ENCODE assay signal across 8 mouse cellular contexts in genomic region chr15:82983416-82984026, GRCm38 (mm10). TPM values are rescaled to one million over a fixed set of nuclear protein-coding genes. Genes with fewer than 3 reads are reported as not detected.
DNase-seq lines count a peak whose midpoint lies in the region; ATAC-seq lines count a peak whose summit lies in the region.

No protein-coding gene starts in this region.

- H3K4me2 ChIP-seq in heart, embryonic 13.5 days, result peak overlapping the region; percentile 53
- peak overlapping the region; percentile 44 for H3K4me2 ChIP-seq in kidney, embryonic 15.5 days
- H3K4me2 ChIP-seq in neural tube, embryonic 11.5 days (ENCODE audit: low read depth), result peak overlapping the region; percentile 32

- no peaks in the 10 kb centered on the region for H3K36me3 ChIP-seq in heart, embryonic 13.5 days
- H3K36me3 ChIP-seq in kidney, embryonic 15.5 days, result no peaks in the 10 kb centered on the region
- H3K36me3 ChIP-seq in neural tube, embryonic 11.5 days (ENCODE audit: control insufficient read depth, insufficient read depth, low read length), result no peaks in the 10 kb centered on the region

- peaks cover 57% of the 10 kb centered on the region for H3K27me3 ChIP-seq in heart, embryonic 13.5 days (replicated peaks)
- H3K27me3 ChIP-seq in kidney, embryonic 15.5 days, result peaks cover 51% of the 10 kb centered on the region
- H3K27me3 ChIP-seq in neural tube, embryonic 11.5 days (ENCODE audit: control insufficient read depth, insufficient read depth, low read length), result peaks cover 28% of the 10 kb centered on the region

- no peak overlapping the region for H3K9ac ChIP-seq in heart, embryonic 13.5 days
- no peak overlapping the region for H3K9ac ChIP-seq in kidney, embryonic 15.5 days
- H3K9ac ChIP-seq in neural tube, embryonic 11.5 days (ENCODE audit: low read length), result peak overlapping the region; percentile 20; the same call in 1 of the 2 replicates

- WGBS in heart, embryonic 13.5 days, result 35% methylated on average over 9 of the region's 9 CpGs
- 6% methylated on average over 9 of the region's 9 CpGs for WGBS in kidney, embryonic 15.5 days
- WGBS in neural tube, embryonic 11.5 days, result 1% methylated on average over 9 of the region's 9 CpGs

- no peak overlapping the region for H3K4me3 ChIP-seq in heart, embryonic 13.5 days
- H3K4me3 ChIP-seq in kidney, embryonic 15.5 days (replicated peaks), result no peak overlapping the region
- H3K4me3 ChIP-seq in neural tube, embryonic 11.5 days (ENCODE audit: low read depth, low read length), result no peak overlapping the region

- no peaks in the 10 kb centered on the region for H3K9me3 ChIP-seq in heart, embryonic 13.5 days
- H3K9me3 ChIP-seq in kidney, embryonic 15.5 days (replicated peaks), result no peaks in the 10 kb centered on the region
- no peaks in the 10 kb centered on the region for H3K9me3 ChIP-seq in neural tube, embryonic 11.5 days (ENCODE audit: control insufficient read depth, low read length)

- 0 out of 2 replicates have a peak overlapping the region, but pooled peaks have one; percentile 0 for H3K27ac ChIP-seq in heart, embryonic 13.5 days (replicated peaks)
- peak overlapping the region; percentile 33 for H3K27ac ChIP-seq in kidney, embryonic 15.5 days
- H3K27ac ChIP-seq in neural tube, embryonic 11.5 days (ENCODE audit: low read depth, low read length), result peak overlapping the region; percentile 75

- ATAC-seq in heart, embryonic 13.5 days (ENCODE audit: extremely low read depth, insufficient number of reproducible peaks, low FRiP score, low TSS enrichment), result no peak
- ATAC-seq in kidney, embryonic 15.5 days (replicated peaks; ENCODE audit: low FRiP score), result peak; percentile 69
- peak; percentile 74 for ATAC-seq in neural tube, embryonic 11.5 days (ENCODE audit: insufficient read depth, low FRiP score, low TSS enrichment)

- peak; percentile 74 to 83 for DNase-seq in cerebellum, postnatal 10 days
- no peak for DNase-seq in cerebellum, postnatal 25 days
- DNase-seq in brain, embryonic 18.5 days (ENCODE audit: low read depth, low spot score), result peak; percentile 69
- DNase-seq in neural tube, embryonic 11.5 days (ENCODE audit: low spot score), result peak; percentile 57
- no peak for DNase-seq in B cell, adult 2 months
- no peak for DNase-seq in spleen, adult 18-20 months

- peaks cover 49% of the 10 kb centered on the region for H3K4me1 ChIP-seq in heart, embryonic 13.5 days
- peaks cover 78% of the 10 kb centered on the region for H3K4me1 ChIP-seq in kidney, embryonic 15.5 days
- H3K4me1 ChIP-seq in neural tube, embryonic 11.5 days (ENCODE audit: control insufficient read depth, insufficient read depth, low read length), result peaks cover 28% of the 10 kb centered on the region

RNA-seq across cellular contexts. Expression of gene Tcf20, which starts 4.2 kb away (rescaled TPM):
- 4.6 and 4.8 TPM in 2 replicates for polyA plus RNA-seq in heart, embryonic 13.5 days (2015; fragmentation: Nextera tagmentation; extraction: Ambion mirVana)
- 8.4 and 9.3 TPM in 2 replicates for polyA plus RNA-seq in kidney, embryonic 15.5 days (2015; fragmentation: Nextera tagmentation; extraction: Ambion mirVana)
- 12.4 TPM in 2 replicates for polyA plus RNA-seq in neural tube, embryonic 11.5 days (2014; fragmentation: Nextera tagmentation; extraction: Ambion mirVana)

RNA-seq across cellular contexts. Expression of gene Nfam1, which starts 49.6 kb away (rescaled TPM):
- 2.0 and 2.1 TPM in 2 replicates for polyA plus RNA-seq in heart, embryonic 13.5 days (2015; fragmentation: Nextera tagmentation; extraction: Ambion mirVana)
- polyA plus RNA-seq in kidney, embryonic 15.5 days (2015; fragmentation: Nextera tagmentation; extraction: Ambion mirVana), result 2.9 and 3.0 TPM in 2 replicates
- polyA plus RNA-seq in neural tube, embryonic 11.5 days (2014; fragmentation: Nextera tagmentation; extraction: Ambion mirVana), result 3.0 and 3.7 TPM in 2 replicates

Comparison
In these comparisons a context has a peak if more than half of its experiments do, and no peak if none do; other contexts are left out.
1. DNase-seq: peak in cerebellum, postnatal 10 days (2 of 2), brain, embryonic 18.5 days (single experiment) and neural tube, embryonic 11.5 days (single experiment); none in cerebellum, postnatal 25 days (0 of 2), B cell, adult 2 months (0 of 2) and spleen, adult 18-20 months (0 of 2).
2. H3K27ac ChIP-seq: peak in every context shown above with its lines; median percentile 75 in neural tube, embryonic 11.5 days; 33 in kidney, embryonic 15.5 days; 0 in heart, embryonic 13.5 days.
3. Peak in every context shown above with its lines, with median percentiles within 50 percentile points of each other: H3K4me2 ChIP-seq.